8 mouse cellular contexts compared by ENCODE assay signal in the genomic region with DNA sequence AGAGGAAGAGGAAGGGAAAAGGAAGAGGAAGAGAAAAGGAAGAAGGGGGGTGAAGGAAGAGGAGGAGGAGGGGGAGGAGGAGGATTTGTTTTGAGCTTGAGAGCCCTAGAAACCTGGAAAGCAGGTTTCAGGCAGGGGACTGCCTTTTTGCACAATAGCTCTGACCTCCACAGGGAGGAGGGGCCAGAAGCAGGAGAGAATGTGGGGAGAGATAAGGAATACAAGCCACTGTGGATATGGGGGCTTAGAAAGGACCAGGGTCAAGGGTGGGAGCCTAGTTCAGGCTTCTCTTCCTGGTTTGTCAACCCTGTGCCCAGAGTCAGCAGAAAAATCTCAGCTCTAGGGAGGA. TPM values are rescaled to one million over a fixed set of nuclear protein-coding genes. Genes with fewer than 3 reads are reported as not detected.
DNase-seq lines count a peak whose midpoint lies in the region; ATAC-seq and TF ChIP-seq lines count a peak whose summit lies in the region.

No protein-coding gene starts in this region.

- no peaks in the 10 kb centered on the region for H3K79me2 ChIP-seq in myocyte (ENCODE audit: control insufficient read depth, insufficient read depth)

- H3K9me3 ChIP-seq in kidney, embryonic 14.5 days (ENCODE audit: control insufficient read depth, low read length) = no peaks in the 10 kb centered on the region
- no peaks in the 10 kb centered on the region for H3K9me3 ChIP-seq in embryonic facial prominence, embryonic 11.5 days (replicated peaks; ENCODE audit: control insufficient read depth, low read length)
- no peaks in the 10 kb centered on the region for H3K9me3 ChIP-seq in intestine, embryonic 14.5 days (ENCODE audit: control insufficient read depth, low read length)

- no peak for TF ChIP-seq POLR2A in myocyte (IDR thresholded peaks at IDR 0.05; ENCODE audit: insufficient read length, low read depth)

- H3K4me2 ChIP-seq in kidney, embryonic 14.5 days (replicated peaks; ENCODE audit: low read depth, low read length) = peak overlapping the region; percentile 40
- no peak overlapping the region; the same call in 1 of the 2 replicates for H3K4me2 ChIP-seq in embryonic facial prominence, embryonic 11.5 days (ENCODE audit: low read depth, low read length)
- peak overlapping the region; percentile 44 for H3K4me2 ChIP-seq in intestine, embryonic 14.5 days (ENCODE audit: low read length)
- H3K4me2 ChIP-seq in myocyte (ENCODE audit: low read depth) = peak overlapping the region; percentile 96

- H3K9ac ChIP-seq in kidney, embryonic 14.5 days (ENCODE audit: low read depth, low read length) = peak overlapping the region; percentile 35; the same call in 1 of the 2 replicates
- H3K9ac ChIP-seq in embryonic facial prominence, embryonic 11.5 days (replicated peaks; ENCODE audit: low read length) = no peak overlapping the region; the same call in 1 of the 2 replicates
- H3K9ac ChIP-seq in intestine, embryonic 14.5 days (ENCODE audit: low read length) = no peak overlapping the region

- no peak overlapping the region for H3K4me3 ChIP-seq in kidney, embryonic 14.5 days (ENCODE audit: low read length)
- H3K4me3 ChIP-seq in embryonic facial prominence, embryonic 11.5 days (ENCODE audit: low read depth, low read length) = no peak overlapping the region
- H3K4me3 ChIP-seq in intestine, embryonic 14.5 days (ENCODE audit: low read depth, low read length) = 0 out of 2 replicates have a peak overlapping the region, but pooled peaks have one; percentile 10
- H3K4me3 ChIP-seq in myocyte = peak overlapping the region; percentile 22

- peaks cover 51% of the 10 kb centered on the region for H3K4me1 ChIP-seq in kidney, embryonic 14.5 days (ENCODE audit: control insufficient read depth, insufficient read depth, low read length)
- H3K4me1 ChIP-seq in embryonic facial prominence, embryonic 11.5 days (ENCODE audit: control insufficient read depth, insufficient read depth, low read length) = peaks cover 28% of the 10 kb centered on the region
- peaks cover 51% of the 10 kb centered on the region for H3K4me1 ChIP-seq in intestine, embryonic 14.5 days (replicated peaks; ENCODE audit: control insufficient read depth, insufficient read depth, low read length)

- no peaks in the 10 kb centered on the region for H3K36me3 ChIP-seq in kidney, embryonic 14.5 days (ENCODE audit: control insufficient read depth, insufficient read depth, low read length)
- no peaks in the 10 kb centered on the region for H3K36me3 ChIP-seq in embryonic facial prominence, embryonic 11.5 days (replicated peaks; ENCODE audit: control insufficient read depth, insufficient read depth, low read depth, low read length)
- no peaks in the 10 kb centered on the region for H3K36me3 ChIP-seq in intestine, embryonic 14.5 days (ENCODE audit: control insufficient read depth, insufficient read depth, low read length)
- H3K36me3 ChIP-seq in myocyte (ENCODE audit: control insufficient read depth, insufficient read depth) = no peaks in the 10 kb centered on the region

- no peak for ATAC-seq in kidney, embryonic 14.5 days (ENCODE audit: low FRiP score, low TSS enrichment)
- ATAC-seq in embryonic facial prominence, embryonic 11.5 days (replicated peaks; ENCODE audit: insufficient number of reproducible peaks, low FRiP score, low TSS enrichment, low read depth) = no peak
- no peak for ATAC-seq in intestine, embryonic 14.5 days (replicated peaks; ENCODE audit: low FRiP score, low TSS enrichment, low read depth)

- H3K27me3 ChIP-seq in kidney, embryonic 14.5 days (ENCODE audit: control insufficient read depth, insufficient read depth, low read length) = no peaks in the 10 kb centered on the region
- no peaks in the 10 kb centered on the region for H3K27me3 ChIP-seq in embryonic facial prominence, embryonic 11.5 days (ENCODE audit: control insufficient read depth, insufficient read depth, low read length)
- H3K27me3 ChIP-seq in intestine, embryonic 14.5 days (replicated peaks; ENCODE audit: control insufficient read depth, insufficient read depth, low read length) = no peaks in the 10 kb centered on the region
- no peaks in the 10 kb centered on the region for H3K27me3 ChIP-seq in myocyte (ENCODE audit: control insufficient read depth, insufficient read depth, insufficient read length)

- DNase-seq in kidney, postnatal 36 days = no peak
- no peak for DNase-seq in embryonic facial prominence, embryonic 11.5 days (ENCODE audit: low spot score)
- DNase-seq in intestine, embryonic 14.5 days (ENCODE audit: low spot score) = no peak
- no peak for DNase-seq in layer of hippocampus, adult 8-10 months (ENCODE audit: low spot score in 2 of 2)
- DNase-seq in ovary, postnatal 14 days (ENCODE audit: low spot score) = no peak
- no peak for DNase-seq in testis, postnatal 14 days (ENCODE audit: low spot score)

- peak overlapping the region; percentile 94 for H3K27ac ChIP-seq in kidney, embryonic 14.5 days (ENCODE audit: low read depth, low read length)
- H3K27ac ChIP-seq in embryonic facial prominence, embryonic 11.5 days (replicated peaks; ENCODE audit: low read depth, low read length) = peak overlapping the region; percentile 30; the same call in 1 of the 2 replicates
- peak overlapping the region; percentile 17; the same call in 1 of the 2 replicates for H3K27ac ChIP-seq in intestine, embryonic 14.5 days (ENCODE audit: low read depth)

- peak overlapping the region; percentile 1 for H3ac ChIP-seq in myocyte (ENCODE audit: control insufficient read depth, insufficient read length)

TF ChIP-seq in myocyte, 11 proteins besides CTCF, POLR2A, EP300 and RAD21:
- TF ChIP-seq MAX (IDR thresholded peaks at IDR 0.05; ENCODE audit: low read depth) = no peak
- TF ChIP-seq E2F4 (IDR thresholded peaks at IDR 0.05; ENCODE audit: insufficient read depth) = no peak
- no peak for TF ChIP-seq REST (IDR thresholded peaks at IDR 0.05; ENCODE audit: insufficient read depth, insufficient read length)
- TF ChIP-seq SRF (IDR thresholded peaks at IDR 0.05; ENCODE audit: control insufficient read depth, insufficient read length, low read depth) = no peak
- no peak for TF ChIP-seq TCF12 (IDR thresholded peaks at IDR 0.05; ENCODE audit: insufficient read depth, poor library complexity, severe bottlenecking)
- no peak for TF ChIP-seq USF1 (IDR thresholded peaks at IDR 0.05; ENCODE audit: low read depth)
- TF ChIP-seq MYOG (IDR thresholded peaks at IDR 0.05; ENCODE audit: control insufficient read depth in 1 of 3, insufficient read depth in 1 of 3, insufficient read length in 2 of 3, low read depth in 2 of 3) = no peak
- no peak for TF ChIP-seq TCF3 (IDR thresholded peaks at IDR 0.05; ENCODE audit: insufficient read length, low read depth)
- no peak for TF ChIP-seq POLR2AphosphoS2 (IDR thresholded peaks at IDR 0.05; ENCODE audit: insufficient read length, low read depth)
- no peak for TF ChIP-seq CEBPB (IDR thresholded peaks at IDR 0.05; ENCODE audit: insufficient read depth, poor library complexity, severe bottlenecking)
- TF ChIP-seq MYOD1 (IDR thresholded peaks at IDR 0.05; ENCODE audit: control insufficient read depth in 1 of 3, insufficient read length in 2 of 3, low read depth in 2 of 3) = no peak

RNA-seq across cellular contexts. Expression of a gene that starts 21.6 kb away (rescaled TPM):
- polyA plus RNA-seq in kidney, embryonic 14.5 days (2014; fragmentation: Nextera tagmentation; extraction: Ambion mirVana) = 28.3 and 35.6 TPM in 2 replicates
- 17.8 and 18.6 TPM in 2 replicates for polyA plus RNA-seq in embryonic facial prominence, embryonic 11.5 days (2014; fragmentation: Nextera tagmentation; extraction: Ambion mirVana)
- polyA plus RNA-seq in intestine, embryonic 14.5 days (2014; fragmentation: Nextera tagmentation; extraction: Ambion mirVana) = 20.1 and 21.1 TPM in 2 replicates
- polyA plus RNA-seq in myocyte (2012; fragmentation: generic; extraction: Trizol) = 42.3 TPM
- total RNA-seq in layer of hippocampus, adult 8-10 months (2022) = 10 to 100 TPM; 91.0 to 98.4 (median 93.7) TPM

RNA-seq across cellular contexts. Expression of a gene that starts 49.9 kb away (rescaled TPM):
- polyA plus RNA-seq in kidney, embryonic 14.5 days (2014; fragmentation: Nextera tagmentation; extraction: Ambion mirVana) = 98.3 and 182 TPM in 2 replicates
- 122 and 130 TPM in 2 replicates for polyA plus RNA-seq in embryonic facial prominence, embryonic 11.5 days (2014; fragmentation: Nextera tagmentation; extraction: Ambion mirVana)
- polyA plus RNA-seq in intestine, embryonic 14.5 days (2014; fragmentation: Nextera tagmentation; extraction: Ambion mirVana) = 64.3 and 73.9 TPM in 2 replicates
- polyA plus RNA-seq in myocyte (2012; fragmentation: generic; extraction: Trizol) = 81.9 TPM
- 100 to 1,000 TPM in 2 of 4 experiments, 10 to 100 TPM in 2; 85.9 to 125 (median 103) TPM for total RNA-seq in layer of hippocampus, adult 8-10 months (2022)

RNA-seq across cellular contexts. Expression of a gene that starts 50.1 kb away (rescaled TPM):
- 18.1 and 25.1 TPM in 2 replicates for polyA plus RNA-seq in kidney, embryonic 14.5 days (2014; fragmentation: Nextera tagmentation; extraction: Ambion mirVana)
- polyA plus RNA-seq in embryonic facial prominence, embryonic 11.5 days (2014; fragmentation: Nextera tagmentation; extraction: Ambion mirVana) = 13.6 and 14.7 TPM in 2 replicates
- polyA plus RNA-seq in intestine, embryonic 14.5 days (2014; fragmentation: Nextera tagmentation; extraction: Ambion mirVana) = 18.2 and 19.2 TPM in 2 replicates
- 0.62 TPM for polyA plus RNA-seq in myocyte (2012; fragmentation: generic; extraction: Trizol)
- 1 to 10 TPM; 7.3 to 9.2 (median 7.5) TPM for total RNA-seq in layer of hippocampus, adult 8-10 months (2022)

Comparison
In these comparisons a context has a peak if more than half of its experiments do, and no peak if none do; other contexts are left out.
1. H3K27ac ChIP-seq: peak in every context shown above with its lines; median percentile 94 in kidney, embryonic 14.5 days; 30 in embryonic facial prominence, embryonic 11.5 days; 17 in intestine, embryonic 14.5 days.
2. H3K4me3 ChIP-seq: peak in intestine, embryonic 14.5 days (single experiment) and myocyte (single experiment); none in kidney, embryonic 14.5 days (single experiment) and embryonic facial prominence, embryonic 11.5 days (single experiment).